Mouse (Mus musculus) retina, adult 2 months (tissue): ENCODE data around the gene Psg17.
"Not testable (repeated sequence)": the region's sequence is repeated elsewhere in the genome, so short reads cannot be mapped to it uniquely, and the experiment has no call there.

Source experiments
- DNase-seq: peaks from one replicate; pipeline ENCODE4 v3.0.0-alpha.2; 2012; ENCODE audit warnings: low read depth, low spot score

Gene Psg17

GRCm38 (mm10) chr7:18821507-18821906, at the start of gene Psg17:
TSS of gene Psg17 (minus strand) at chr7:18821607.
- no peak for DNase-seq

GRCm38 (mm10) chr7:18871031-18871430, 49.6 kb upstream of the Psg17 start, which contains the start of gene Pglyrp1:
TSS of gene Pglyrp1 (plus strand) at chr7:18871331.
- DNase-seq = not testable (repeated sequence)

- DNase-seq = no peak
These were observed 47.1 kb upstream of the Psg17 start for GRCm38 (mm10) chr7:18868491-18868890.

- DNase-seq = no peak
These were observed 41.4 kb upstream of the Psg17 start for GRCm38 (mm10) chr7:18862801-18863200.

GRCm38 (mm10) chr7:18858310-18858916, 37.0 kb upstream of the Psg17 start:
- DNase-seq = no peak

GRCm38 (mm10) chr7:18848395-18848794, 27.0 kb upstream of the Psg17 start:
- no peak for DNase-seq

- DNase-seq = no peak
These were observed 23.4 kb upstream of the Psg17 start for GRCm38 (mm10) chr7:18844811-18845210.

- DNase-seq = no peak
These were observed 19.8 kb upstream of the Psg17 start for GRCm38 (mm10) chr7:18841174-18841567.

GRCm38 (mm10) chr7:18840386-18841173, 19.2 kb upstream of the Psg17 start:
- no peak for DNase-seq

GRCm38 (mm10) chr7:18839865-18840264, 18.5 kb upstream of the Psg17 start, which contains the start of gene Mill2:
TSS of gene Mill2 (plus strand) at chr7:18839966.
- DNase-seq = no peak

- DNase-seq = no peak
These were observed 10.9 kb upstream of the Psg17 start for GRCm38 (mm10) chr7:18832298-18832697.

GRCm38 (mm10) chr7:18829545-18829944, 8.1 kb upstream of the Psg17 start:
- no peak for DNase-seq

- no peak for DNase-seq
These were observed 7.2 kb upstream of the Psg17 start for GRCm38 (mm10) chr7:18828592-18828991.

GRCm38 (mm10) chr7:18827792-18828546, 6.6 kb upstream of the Psg17 start:
- DNase-seq = no peak

- DNase-seq = no peak
These were observed 3.1 kb downstream of the Psg17 start for GRCm38 (mm10) chr7:18818301-18818700.

- DNase-seq = no peak
These were observed 17.9 kb downstream of the Psg17 start for GRCm38 (mm10) chr7:18803526-18803925.

GRCm38 (mm10) chr7:18799129-18799528, 22.3 kb downstream of the Psg17 start:
- DNase-seq = no peak

- no peak for DNase-seq
These were observed 23.0 kb downstream of the Psg17 start, which contains the start of gene Psg19 for GRCm38 (mm10) chr7:18798420-18798819. TSS of gene Psg19 (minus strand) at chr7:18798520.

- not testable (repeated sequence) for DNase-seq
These were observed 30.7 kb downstream of the Psg17 start for GRCm38 (mm10) chr7:18790671-18791070.

- not testable (repeated sequence) for DNase-seq
These were observed 40.1 kb downstream of the Psg17 start for GRCm38 (mm10) chr7:18781301-18781700.

GRCm38 (mm10) chr7:18779337-18779781, 42.0 kb downstream of the Psg17 start:
- DNase-seq = no peak
